13 mouse cellular contexts compared by ENCODE assay signal in genomic region chr12:104422615-104423392, GRCm38 (mm10). TPM values are rescaled to one million over a fixed set of nuclear protein-coding genes. Genes with fewer than 3 reads are reported as not detected.
DNase-seq lines count a peak whose midpoint lies in the region; ATAC-seq and TF ChIP-seq lines count a peak whose summit lies in the region.
"Had no signal": no experiment of that assay in that cellular context is flagged by ENCODE, and none has a peak within 500 bp of the region (broad histone marks: within the 10 kb centered on the region; RNA-seq: fewer than 3 reads in every experiment).

No protein-coding gene starts in this region.

- no peaks in the 10 kb centered on the region for H3K9me3 ChIP-seq in midbrain, embryonic 15.5 days
- H3K9me3 ChIP-seq: intestine, embryonic 15.5 days had no signal

- no peak overlapping the region for H3K9ac ChIP-seq in midbrain, embryonic 15.5 days
- H3K9ac ChIP-seq: intestine, embryonic 15.5 days had no signal

- no peaks in the 10 kb centered on the region for H3K27me3 ChIP-seq in Patski
- no peaks in the 10 kb centered on the region for H3K27me3 ChIP-seq in midbrain, embryonic 15.5 days (replicated peaks)

- no peak overlapping the region for H3K4me3 ChIP-seq in embryonic fibroblast, embryonic 13.5 days (ENCODE audit: insufficient read depth, low read length)
- no peak overlapping the region for H3K4me3 ChIP-seq in midbrain, embryonic 15.5 days
- H3K4me3 ChIP-seq: intestine, embryonic 15.5 days had no signal

- peak; percentile 92 for ATAC-seq in Patski
- no peak for ATAC-seq in midbrain, embryonic 15.5 days (replicated peaks)
- ATAC-seq: intestine, embryonic 15.5 days had no signal

- intact Hi-C loops in left cerebral cortex, postnatal 4 days (cut with DNase I), result loop anchor here (10.0 kb wide), 1 partner anchor 178 kb away; no protein-coding TSS in a partner anchor
- intact Hi-C loops in left cerebral cortex, postnatal 14 days (cut with DNase I), result no loop called here

- no peaks in the 10 kb centered on the region for H3K36me3 ChIP-seq in midbrain, embryonic 15.5 days (replicated peaks)
- H3K36me3 ChIP-seq: G1E; intestine, embryonic 15.5 days had no signal

- H3K4me2 ChIP-seq in midbrain, embryonic 15.5 days, result no peak overlapping the region
- H3K4me2 ChIP-seq: intestine, embryonic 15.5 days had no signal

- peaks cover 9% of the 10 kb centered on the region; the same call in 1 of the 2 replicates for H3K4me1 ChIP-seq in embryonic fibroblast, embryonic 13.5 days (ENCODE audit: control insufficient read depth, insufficient read depth, low read length)
- H3K4me1 ChIP-seq in midbrain, embryonic 15.5 days, result 0 out of 2 replicates have a peak, but pooled peaks cover 5% of the 10 kb centered on the region
- H3K4me1 ChIP-seq: intestine, embryonic 15.5 days had no signal

- POLR2A ChIA-PET in Patski (lab: Charles Lee), result no interaction called here

- no peak for TF ChIP-seq CTCF in Patski (IDR thresholded peaks at IDR 0.05)
- TF ChIP-seq CTCF in embryonic fibroblast, embryonic 13.5 days (IDR thresholded peaks at IDR 0.05; ENCODE audit: borderline replicate concordance, insufficient read depth, low read length), result no peak

- peak overlapping the region; percentile 65 for H3K27ac ChIP-seq in embryonic fibroblast, embryonic 13.5 days (ENCODE audit: insufficient read depth, low read length)
- H3K27ac ChIP-seq in midbrain, embryonic 15.5 days, result no peak overlapping the region
- H3K27ac ChIP-seq: intestine, embryonic 15.5 days had no signal

- peak; percentile 32 for DNase-seq in left cerebral cortex, postnatal 4 days
- DNase-seq in left cerebral cortex, postnatal 14 days (ENCODE audit: low spot score in 2 of 2), result no peak
- DNase-seq in Patski (ENCODE audit: low read depth, low spot score), result peak; percentile 75
- DNase-seq in kidney, postnatal 14 days, result peak; percentile 76
- no peak for DNase-seq in ovary, postnatal 36 days (ENCODE audit: low spot score)
- no peak for DNase-seq in right cerebral cortex, postnatal 25 days
- DNase-seq: gastrocnemius, postnatal 14 days; midbrain, embryonic 14.5 days had no signal

- in situ Hi-C loops in Patski (cut with MboI; ENCODE audit: low pct_unique_long_range_greater_than_20kb), result loop anchor here (5.0 kb wide), 1 partner anchor 426 kb away; no protein-coding TSS in a partner anchor

- CTCF ChIA-PET in Patski (lab: Charles Lee), result interaction anchor here (1.8 kb wide), 1 partner anchor 276 kb away, joined by 4 read pairs; no protein-coding TSS in a partner anchor

- no peak for TF ChIP-seq POLR2A in embryonic fibroblast, embryonic 13.5 days (IDR thresholded peaks at IDR 0.05; ENCODE audit: low read depth, low read length)

- 79% methylated on average over 11 of the region's 11 CpGs for WGBS in midbrain, embryonic 15.5 days

RNA-seq across cellular contexts. Expression of gene Serpina3n, which starts 16.3 kb away (rescaled TPM):
- 1 to 10 TPM; 1.7 to 2.5 TPM for total RNA-seq in left cerebral cortex, postnatal 4 days (2021)
- total RNA-seq in left cerebral cortex, postnatal 14 days (2021), result 1 to 10 TPM; 5.4 to 8.9 TPM
- 8.9 TPM for polyA plus RNA-seq in Patski (2021)
- polyA plus RNA-seq in embryonic fibroblast, embryonic 13.5 days (2011; ENCODE audit: insufficient read length, low read depth, missing spikeins), result 3.0 and 7.2 TPM in 2 replicates
- polyA plus RNA-seq in midbrain, embryonic 15.5 days (2015; fragmentation: Nextera tagmentation; extraction: Ambion mirVana), result 0.44 and 0.47 TPM in 2 replicates
- total RNA-seq: G1E had no signal
- polyA plus RNA-seq: G1E had no signal

RNA-seq across cellular contexts. Expression of gene Gsc, which starts 50.3 kb away (rescaled TPM):
- not detected for total RNA-seq in left cerebral cortex, postnatal 4 days (2021)
- not detected for total RNA-seq in left cerebral cortex, postnatal 14 days (2021)
- polyA plus RNA-seq in Patski (2021), result 1.0 TPM
- polyA plus RNA-seq in embryonic fibroblast, embryonic 13.5 days (2011; ENCODE audit: insufficient read length, low read depth, missing spikeins), result 1.9 and 2.2 TPM in 2 replicates
- polyA plus RNA-seq in midbrain, embryonic 15.5 days (2015; fragmentation: Nextera tagmentation; extraction: Ambion mirVana), result 0.13 and 0.26 TPM in 2 replicates
- total RNA-seq: G1E; liver, adult 2 months had no signal
- polyA plus RNA-seq: G1E; liver, adult 2 months; midbrain, embryonic 14.5 days had no signal

Comparison
In these comparisons a context has a peak if more than half of its experiments do, and no peak if none do; other contexts are left out.
1. DNase-seq: peak in left cerebral cortex, postnatal 4 days (single experiment), Patski (single experiment) and kidney, postnatal 14 days (single experiment); none in left cerebral cortex, postnatal 14 days (0 of 2), ovary, postnatal 36 days (single experiment) and right cerebral cortex, postnatal 25 days (single experiment).